Mouse (Mus musculus) forebrain, embryonic 12.5 days (tissue): ENCODE measurements at regions not wholly inside any gene's neighbourhood (a gene's known extent, or its start where the extent isn't known, plus 50 kb on each side); places are given as distances from the start of the nearest gene placed in this dataset.

Experiments
- ATAC-seq: fragments of 200-750 bp; cut with Nextera tagmentation; 2 replicates; pipeline ENCODE4 v1.8.0; 2017; ENCODE audit warnings: moderate TSS enrichment; ENCODE audit not compliant: low FRiP score
- H3K27ac ChIP-seq: fragments of 300-500 bp; sonication (generic); 2 replicates; pipeline ENCODE4 v1.5.1; 2016; ENCODE audit warnings: mild to moderate bottlenecking
- H3K27me3 ChIP-seq: fragments of 300-500 bp; sonication (generic); 2 replicates; pipeline ENCODE4 v1.6.1; 2016; ENCODE audit warnings: mild to moderate bottlenecking
- H3K36me3 ChIP-seq: fragments of 300-500 bp; sonication (generic); replicated peaks from 2 replicates; pipeline ENCODE4 v1.6.1; 2016; ENCODE audit warnings: mild to moderate bottlenecking
- H3K4me1 ChIP-seq: fragments of 300-500 bp; sonication (generic); 2 replicates; pipeline ENCODE4 v1.6.1; 2016
- H3K4me2 ChIP-seq: fragments of 300-500 bp; sonication (generic); 2 replicates; pipeline ENCODE4 v1.6.1; 2016; ENCODE audit warnings: mild to moderate bottlenecking, moderate library complexity
- H3K4me3 ChIP-seq: fragments of 300-500 bp; sonication (generic); replicated peaks from 2 replicates; pipeline ENCODE4 v1.5.1; 2016; ENCODE audit warnings: mild to moderate bottlenecking
- H3K9ac ChIP-seq: fragments of 300-500 bp; sonication (generic); 2 replicates; pipeline ENCODE4 v1.6.1; 2016; ENCODE audit warnings: mild to moderate bottlenecking
- H3K9me3 ChIP-seq: fragments of 300-500 bp; sonication (generic); 2 replicates; pipeline ENCODE4 v1.6.1; 2016
- WGBS: fragments of 180-500 bp; shearing (Covaris S2); methylation state at CpG from one replicate; pipeline ENCODE4 v1.1.7; 2016; 5-methylcytosine and 5-hydroxymethylcytosine counted together

DNA sequence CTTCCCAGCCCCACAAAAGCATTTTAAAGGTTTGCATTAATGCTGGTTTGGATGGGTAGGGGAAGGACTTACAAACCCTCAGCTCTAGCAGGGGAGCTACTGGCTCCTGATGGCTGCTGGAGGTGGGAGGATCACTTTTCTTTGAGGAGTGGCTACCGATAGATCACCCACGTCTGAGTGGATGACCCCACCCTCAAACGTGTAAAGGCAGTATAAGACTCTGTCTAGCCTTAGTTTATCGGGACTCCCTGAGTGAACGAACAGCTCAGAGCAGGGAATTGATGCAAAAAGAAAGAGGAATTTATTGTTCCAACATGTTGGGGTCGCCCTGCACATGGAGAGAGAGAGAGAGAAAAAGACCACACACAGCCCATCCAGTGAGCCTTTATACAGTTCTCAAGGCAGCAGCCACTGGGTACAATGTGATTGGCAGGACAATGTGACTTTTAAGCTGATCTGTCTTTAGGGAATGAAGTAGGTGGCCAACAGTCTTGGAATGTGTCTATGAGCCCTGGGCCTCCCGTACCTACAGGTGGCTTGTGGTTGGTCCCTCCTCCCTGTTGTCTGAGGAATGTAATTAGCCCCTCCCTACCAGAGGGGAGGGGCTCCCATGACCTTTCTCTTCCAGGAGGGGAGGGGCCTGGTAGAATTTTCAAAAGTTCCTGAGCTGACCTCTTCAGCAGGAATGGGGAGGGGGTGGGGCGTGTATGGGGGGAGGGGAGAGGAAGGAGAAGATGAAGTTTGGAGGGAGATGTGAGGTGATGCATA, 108.7 kb upstream of the Tmem150c start:
- Histone ChIP-seq H3K36me3 (no peaks in the 10 kb centered on the region), H3K27ac (no peak overlapping the region), H3K4me1 (no peaks in the 10 kb centered on the region), H3K4me2 (no peak overlapping the region), H3K9ac (no peak overlapping the region), H3K27me3 (no peaks in the 10 kb centered on the region), H3K9me3 (no peaks in the 10 kb centered on the region), H3K4me3 (no peak overlapping the region)
- WGBS = 59% methylated on average over 8 of the region's 8 CpGs
- ATAC-seq = no peak

- no peak overlapping the region for H3K4me2 ChIP-seq
- no peaks in the 10 kb centered on the region for H3K9me3 ChIP-seq
- no peak overlapping the region for H3K27ac ChIP-seq
- H3K4me3 ChIP-seq = no peak overlapping the region
- WGBS = 76% methylated on average over 17 of the region's 17 CpGs
- H3K4me1 ChIP-seq = no peaks in the 10 kb centered on the region
- no peak overlapping the region for H3K9ac ChIP-seq
- no peaks in the 10 kb centered on the region for H3K36me3 ChIP-seq
- H3K27me3 ChIP-seq = no peaks in the 10 kb centered on the region
- no peak for ATAC-seq
Observed at GRCm38 (mm10) chr5:100266671-100267510, 107.3 kb upstream of the Tmem150c start.

DNA sequence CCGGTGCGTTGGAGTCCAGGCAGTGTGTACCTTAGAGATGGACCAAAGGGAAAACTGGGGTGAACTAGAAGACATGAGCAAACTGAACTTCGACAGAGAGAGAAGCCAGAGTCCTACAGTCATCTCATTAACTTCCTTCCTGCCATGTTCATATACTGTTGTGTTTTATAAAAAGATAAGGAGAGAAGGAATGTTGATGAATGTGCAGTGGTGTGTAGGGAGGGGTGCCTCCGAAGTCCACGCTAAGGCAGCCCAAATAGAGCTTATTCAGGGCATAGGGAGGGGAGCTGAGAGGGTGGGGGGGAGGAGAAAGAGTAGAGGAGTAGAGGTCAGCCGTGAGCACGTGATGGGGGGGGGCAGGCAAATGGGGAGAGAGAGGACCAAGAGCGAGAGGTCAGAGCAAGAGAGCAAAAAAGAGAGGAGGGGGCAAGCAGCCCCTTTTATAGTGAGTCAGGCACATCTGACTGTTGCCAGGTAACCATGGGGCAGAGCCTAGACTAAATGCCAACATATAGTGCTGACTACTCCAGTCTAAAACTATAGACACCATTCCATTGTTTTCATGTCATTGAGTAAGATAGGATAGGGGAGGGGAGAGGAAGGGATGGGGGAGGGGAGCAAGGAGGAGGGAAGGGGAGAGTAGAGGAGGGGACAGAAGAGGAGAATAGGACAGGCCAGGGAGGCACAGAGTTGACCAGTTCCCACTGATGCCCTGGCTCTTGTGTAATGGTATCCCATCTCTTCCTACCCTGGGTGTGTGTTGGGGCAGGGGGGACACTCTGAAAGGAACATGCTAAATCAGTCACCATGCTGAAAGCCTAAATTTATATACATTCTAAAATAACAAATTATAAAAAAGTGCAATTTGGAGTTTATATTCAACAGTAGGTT, 100.4 kb upstream of the Tmem150c start:
- Histone ChIP-seq H3K9me3 (no peaks in the 10 kb centered on the region), H3K36me3 (no peaks in the 10 kb centered on the region), H3K4me1 (peaks cover 8% of the 10 kb centered on the region; the same call in 1 of the 2 replicates), H3K9ac (no peak overlapping the region), H3K27me3 (no peaks in the 10 kb centered on the region), H3K27ac (0 out of 2 replicates have a peak overlapping the region, but pooled peaks have one; percentile 20), H3K4me3 (no peak overlapping the region), H3K4me2 (no peak overlapping the region)
- ATAC-seq = no peak
- WGBS = 65% methylated on average over 8 of the region's 8 CpGs

DNA sequence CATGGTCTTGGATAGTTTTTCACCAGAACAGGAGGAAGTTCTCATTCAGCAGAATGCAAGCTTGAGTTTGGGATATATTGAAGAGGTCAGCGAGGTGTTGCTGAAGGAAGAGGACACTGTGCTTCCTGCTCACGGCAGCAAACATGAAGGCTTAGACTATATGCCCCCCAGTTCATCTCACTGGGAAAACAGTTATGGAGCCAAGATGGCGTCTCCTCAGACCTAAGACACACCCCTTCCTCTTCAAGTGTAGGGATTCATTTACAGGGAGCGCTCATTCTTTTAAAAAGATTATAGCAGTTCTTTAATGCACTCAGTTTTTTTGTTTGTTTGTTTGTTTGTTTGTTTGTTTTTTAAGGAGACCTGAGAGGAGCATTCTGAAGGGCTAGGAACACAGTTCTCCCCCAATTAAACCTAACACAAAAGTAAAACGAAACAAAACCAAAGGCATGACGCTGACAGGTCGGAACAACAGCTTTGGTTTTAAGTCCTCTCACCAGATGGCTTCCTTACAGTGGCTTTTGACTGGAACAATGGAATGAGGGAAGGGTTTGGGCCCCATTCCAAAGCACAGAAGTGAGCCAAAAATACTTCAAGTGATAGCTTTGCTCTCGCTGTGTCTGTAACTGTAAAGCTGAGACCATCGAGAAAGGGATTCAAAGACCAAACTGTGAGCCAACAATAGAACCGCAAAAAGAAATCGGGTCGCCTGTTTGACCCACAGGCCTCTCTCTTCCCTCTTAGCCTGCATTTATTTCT, 99.5 kb upstream of the Tmem150c start:
- H3K9me3 ChIP-seq = no peaks in the 10 kb centered on the region
- WGBS = 66% methylated on average over 12 of the region's 12 CpGs
- no peaks in the 10 kb centered on the region for H3K27me3 ChIP-seq
- H3K27ac ChIP-seq = no peak overlapping the region
- H3K4me1 ChIP-seq = peaks cover 8% of the 10 kb centered on the region; the same call in 1 of the 2 replicates
- H3K36me3 ChIP-seq = no peaks in the 10 kb centered on the region
- H3K4me3 ChIP-seq = no peak overlapping the region
- H3K4me2 ChIP-seq = no peak overlapping the region
- no peak for ATAC-seq
- H3K9ac ChIP-seq = no peak overlapping the region

- Histone ChIP-seq H3K4me2 (no peak overlapping the region), H3K9me3 (no peaks in the 10 kb centered on the region), H3K4me3 (no peak overlapping the region), H3K36me3 (no peaks in the 10 kb centered on the region), H3K4me1 (peaks cover 8% of the 10 kb centered on the region; the same call in 1 of the 2 replicates), H3K9ac (no peak overlapping the region), H3K27ac (no peak overlapping the region), H3K27me3 (no peaks in the 10 kb centered on the region)
- ATAC-seq = no peak
- 94% methylated on average over 9 of the region's 9 CpGs for WGBS
Observed at GRCm38 (mm10) chr5:100255276-100255675, 95.7 kb upstream of the Tmem150c start.

DNA sequence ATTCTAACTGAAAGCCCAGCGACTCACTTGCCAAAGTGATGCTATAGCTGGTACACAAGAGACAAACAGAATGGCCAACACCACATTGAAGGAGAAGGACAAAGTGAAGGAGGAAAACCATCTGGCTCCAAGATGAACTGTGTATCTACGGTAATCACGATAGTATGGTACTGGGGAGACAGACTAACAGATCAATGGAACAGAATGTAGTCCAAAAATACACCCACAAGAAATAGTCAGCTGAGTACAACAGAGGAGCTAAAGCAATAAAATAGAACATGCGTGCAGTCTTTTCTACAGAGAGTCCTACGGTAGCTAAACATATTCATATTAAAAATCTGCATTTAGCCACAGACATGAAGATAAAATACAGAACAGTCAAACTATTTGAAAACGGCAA, 92.4 kb upstream of the Tmem150c start:
- H3K36me3 ChIP-seq = no peaks in the 10 kb centered on the region
- no peak for ATAC-seq
- H3K27ac ChIP-seq = no peak overlapping the region
- H3K4me1 ChIP-seq = no peaks in the 10 kb centered on the region
- no peaks in the 10 kb centered on the region for H3K27me3 ChIP-seq
- no peak overlapping the region for H3K9ac ChIP-seq
- WGBS = 96% methylated on average over 6 of the region's 6 CpGs
- no peak overlapping the region for H3K4me3 ChIP-seq
- no peak overlapping the region for H3K4me2 ChIP-seq
- no peaks in the 10 kb centered on the region for H3K9me3 ChIP-seq

DNA sequence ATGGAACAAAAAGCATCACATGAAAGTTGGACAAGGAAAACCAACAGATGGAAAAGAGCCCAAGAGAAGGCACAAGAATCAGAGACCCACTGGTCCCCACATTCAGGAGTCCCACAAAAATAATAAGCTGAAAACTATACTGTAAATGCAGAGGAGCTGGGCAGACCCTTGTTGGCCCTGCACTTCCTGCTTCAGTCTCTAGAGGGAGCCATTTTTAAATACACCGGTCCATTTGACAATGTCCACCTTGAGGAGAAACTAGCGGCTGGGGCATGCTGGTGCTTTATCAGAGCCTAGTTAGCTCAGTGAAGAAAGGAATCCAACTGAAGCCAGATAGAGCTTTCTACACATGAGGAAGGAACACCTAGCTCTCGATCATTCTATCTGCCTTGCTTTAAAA, 90.1 kb upstream of the Tmem150c start:
- 62% methylated on average over 3 of the region's 3 CpGs for WGBS
- no peak overlapping the region for H3K27ac ChIP-seq

DNA sequence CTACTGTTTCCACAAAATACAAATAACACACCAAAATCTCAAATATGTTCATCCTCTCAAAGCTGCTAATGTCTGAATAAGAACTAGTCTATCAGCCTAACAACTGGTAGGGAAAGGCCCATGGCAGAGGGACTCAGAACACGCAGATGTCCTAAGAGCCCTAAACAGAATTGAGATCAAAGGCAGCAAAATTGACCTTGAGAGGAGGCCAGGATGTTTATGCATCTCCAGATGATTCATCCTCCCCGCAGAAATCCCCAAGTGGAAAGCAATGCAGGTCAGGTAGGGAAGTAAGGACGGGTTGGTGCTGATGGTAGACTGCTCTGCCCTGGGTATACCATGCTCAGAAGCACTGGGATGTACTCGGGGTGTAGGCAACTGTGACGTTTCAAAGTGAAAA, 89.0 kb upstream of the Tmem150c start:
- H3K4me1 ChIP-seq = no peaks in the 10 kb centered on the region
- no peaks in the 10 kb centered on the region for H3K36me3 ChIP-seq
- no peaks in the 10 kb centered on the region for H3K9me3 ChIP-seq
- H3K9ac ChIP-seq = no peak overlapping the region
- no peak overlapping the region for H3K4me2 ChIP-seq
- H3K27me3 ChIP-seq = no peaks in the 10 kb centered on the region
- 81% methylated on average over 5 of the region's 5 CpGs for WGBS
- no peak for ATAC-seq
- no peak overlapping the region for H3K27ac ChIP-seq
- no peak overlapping the region for H3K4me3 ChIP-seq

More for the DNA sequence above, 90.1 kb upstream of the Tmem150c start:
- Histone ChIP-seq H3K4me1 (no peaks in the 10 kb centered on the region), H3K4me3 (no peak overlapping the region), H3K9me3 (no peaks in the 10 kb centered on the region), H3K4me2 (no peak overlapping the region), H3K9ac (no peak overlapping the region), H3K27me3 (no peaks in the 10 kb centered on the region), H3K36me3 (no peaks in the 10 kb centered on the region)
- ATAC-seq = no peak

DNA sequence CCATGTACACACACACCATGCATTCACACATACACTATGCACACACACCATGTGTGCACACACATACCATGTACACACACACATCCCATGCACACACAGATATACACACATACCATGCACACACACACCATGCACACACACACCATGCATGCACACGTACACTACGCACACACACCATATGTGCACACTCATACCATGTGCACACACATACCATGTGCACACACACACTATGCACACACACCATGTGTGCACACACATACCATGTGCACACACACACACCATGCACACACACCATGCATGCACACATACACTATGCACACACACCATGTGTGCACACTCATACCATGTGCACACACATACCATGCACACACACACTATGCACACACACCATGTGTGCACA, 87.1 kb upstream of the Tmem150c start:
- WGBS = 96% methylated on average over 2 of the region's 2 CpGs
- Histone ChIP-seq H3K4me3 (no peak overlapping the region), H3K27me3 (no peaks in the 10 kb centered on the region), H3K9ac (no peak overlapping the region), H3K36me3 (no peaks in the 10 kb centered on the region), H3K9me3 (no peaks in the 10 kb centered on the region), H3K27ac (no peak overlapping the region), H3K4me2 (no peak overlapping the region), H3K4me1 (no peaks in the 10 kb centered on the region)
- no peak for ATAC-seq

DNA sequence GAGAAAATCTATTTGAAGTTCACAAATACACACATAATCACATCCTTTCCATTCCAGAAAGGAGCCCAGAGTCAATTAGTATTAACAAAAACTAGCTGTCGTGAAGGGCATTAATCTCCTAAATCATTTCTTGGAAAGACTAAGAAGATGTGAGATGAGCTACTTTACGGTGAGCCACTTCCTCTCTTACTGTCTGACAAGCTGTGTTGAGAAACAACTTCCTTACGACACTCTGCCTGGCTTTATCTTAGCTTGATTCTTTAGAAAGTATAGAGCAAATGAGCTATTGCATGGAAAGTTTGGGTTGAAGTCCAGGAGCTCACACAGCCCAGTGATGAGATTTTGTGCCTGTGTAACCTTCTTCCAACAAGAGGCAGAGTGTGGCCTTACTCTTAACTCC, 85.2 kb upstream of the Tmem150c start:
- Histone ChIP-seq H3K36me3 (no peaks in the 10 kb centered on the region), H3K9me3 (no peaks in the 10 kb centered on the region), H3K9ac (no peak overlapping the region), H3K4me3 (no peak overlapping the region), H3K27me3 (no peaks in the 10 kb centered on the region), H3K4me1 (no peaks in the 10 kb centered on the region), H3K27ac (no peak overlapping the region), H3K4me2 (no peak overlapping the region)
- ATAC-seq = no peak
- 81% methylated on average over 3 of the region's 3 CpGs for WGBS

DNA sequence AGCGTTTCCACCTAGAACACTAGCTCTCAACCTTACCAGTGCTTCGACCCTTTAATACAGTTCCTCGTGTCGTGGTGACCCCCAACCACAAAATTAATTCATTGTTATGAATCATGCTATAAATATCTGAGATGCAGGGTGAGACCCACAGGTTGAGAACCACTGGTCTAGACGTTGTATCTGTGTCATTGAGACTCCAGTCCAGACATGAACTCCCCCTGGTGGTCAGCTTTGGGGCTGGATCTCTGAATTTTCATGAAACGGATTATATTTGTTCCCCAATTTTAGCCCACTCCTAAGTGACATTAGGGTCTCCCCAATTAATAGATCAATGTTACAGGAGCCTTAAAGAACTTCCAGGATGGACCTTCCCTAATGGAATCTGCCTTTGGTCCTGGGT, 81.3 kb upstream of the Tmem150c start:
- no peak for ATAC-seq
- 72% methylated on average over 6 of the region's 6 CpGs for WGBS

More for the DNA sequence above, 81.3 kb upstream of the Tmem150c start:
- no peak overlapping the region for H3K4me2 ChIP-seq
- H3K4me1 ChIP-seq = no peaks in the 10 kb centered on the region
- H3K27me3 ChIP-seq = no peaks in the 10 kb centered on the region
- H3K36me3 ChIP-seq = no peaks in the 10 kb centered on the region
- no peak overlapping the region for H3K27ac ChIP-seq
- no peak overlapping the region for H3K4me3 ChIP-seq
- no peaks in the 10 kb centered on the region for H3K9me3 ChIP-seq
- no peak overlapping the region for H3K9ac ChIP-seq
